Mouse (Mus musculus) limb, embryonic 10.5 days (tissue): ENCODE measurements around the gene Prkn. TPM values are rescaled to one million over a fixed set of nuclear protein-coding genes. Genes with fewer than 3 reads are reported as not detected.

Experiments
- DNase-seq: peaks from one replicate; pipeline ENCODE4 v3.0.0-alpha.2; 2017; ENCODE audit warnings: low spot score
- H3K27ac ChIP-seq: fragments of 300-500 bp; sonication (generic); 2 replicates; pipeline ENCODE4 v1.5.1; 2016; ENCODE audit warnings: mild to moderate bottlenecking
- H3K27me3 ChIP-seq: fragments of 300-500 bp; sonication (generic); 2 replicates; pipeline ENCODE4 v1.6.1; 2016; ENCODE audit warnings: low read depth, mild to moderate bottlenecking; ENCODE audit not compliant: poor library complexity, severe bottlenecking
- H3K36me3 ChIP-seq: fragments of 300-500 bp; sonication (generic); 2 replicates; pipeline ENCODE4 v1.6.1; 2016; ENCODE audit warnings: mild to moderate bottlenecking, moderate library complexity
- H3K4me1 ChIP-seq: fragments of 300-500 bp; sonication (generic); 2 replicates; pipeline ENCODE4 v1.6.1; 2016
- H3K4me3 ChIP-seq: fragments of 300-500 bp; sonication (generic); 2 replicates; pipeline ENCODE4 v1.5.1; 2016; ENCODE audit warnings: mild to moderate bottlenecking, moderate library complexity
- H3K9me3 ChIP-seq: fragments of 300-500 bp; sonication (generic); replicated peaks from 2 replicates; pipeline ENCODE4 v1.6.1; 2016; ENCODE audit warnings: mild to moderate bottlenecking
- WGBS: fragments of 180-500 bp; shearing (Covaris S2); methylation state at CpG from one replicate; pipeline ENCODE4 v1.1.7; 2016; 5-methylcytosine and 5-hydroxymethylcytosine counted together
- polyA plus RNA-seq: library from polyadenylated mRNA; unstranded; fragments of >200 nt; fragmentation: Nextera tagmentation; extraction: Ambion mirVana; gene quantifications from 2 replicates; pipeline ENCODE4 v1.2.1, GENCODE M21; 2016

Gene Prkn
- polyA plus RNA-seq, 1 experiment from 2014 or later = 0.85 TPM

GRCm38 (mm10) chr17:11504496-11504895 is 664.3 kb downstream of the Prkn start:
- 94% methylated on average over 3 of the region's 3 CpGs for WGBS
- no peaks in the 10 kb centered on the region for H3K36me3 ChIP-seq
- 0 out of 2 replicates have a peak, but pooled peaks cover 1% of the 10 kb centered on the region for H3K4me1 ChIP-seq
- no peaks in the 10 kb centered on the region for H3K27me3 ChIP-seq
- H3K27ac ChIP-seq = no peak overlapping the region
- H3K9me3 ChIP-seq = no peaks in the 10 kb centered on the region
- DNase-seq = no peak
- no peak overlapping the region for H3K4me3 ChIP-seq

- Histone ChIP-seq H3K4me3 (no peak overlapping the region), H3K27ac (no peak overlapping the region), H3K36me3 (no peaks in the 10 kb centered on the region), H3K4me1 (0 out of 2 replicates have a peak, but pooled peaks cover 2% of the 10 kb centered on the region), H3K27me3 (no peaks in the 10 kb centered on the region), H3K9me3 (no peaks in the 10 kb centered on the region)
- DNase-seq = no peak
- 90% methylated on average over 3 of the region's 3 CpGs for WGBS
These were observed 666.9 kb downstream of the Prkn start for GRCm38 (mm10) chr17:11507082-11507481.

DNA sequence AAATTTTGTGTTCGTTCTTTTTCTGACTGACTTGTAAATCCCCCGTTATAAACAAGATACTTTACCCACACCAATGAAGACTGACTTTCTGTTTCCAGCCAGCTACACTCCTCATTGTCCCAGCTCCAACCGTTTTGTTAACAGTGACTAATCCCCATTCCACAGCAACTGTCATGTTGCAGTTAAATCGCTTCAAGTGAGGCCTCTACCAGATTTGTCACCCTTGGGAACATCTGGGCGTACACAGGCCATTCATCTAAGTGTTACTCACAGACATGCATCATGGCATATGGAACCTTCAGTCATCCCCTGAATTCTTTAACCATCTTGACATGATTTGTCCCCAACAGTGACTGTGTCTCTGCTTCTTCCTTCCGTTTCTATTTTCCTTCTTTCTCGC is 669.9 kb downstream of the Prkn start:
- no peaks in the 10 kb centered on the region for H3K27me3 ChIP-seq
- 80% methylated on average over 7 of the region's 7 CpGs for WGBS
- no peak overlapping the region for H3K4me3 ChIP-seq
- no peak overlapping the region for H3K27ac ChIP-seq
- no peak for DNase-seq
- peaks cover 23% of the 10 kb centered on the region for H3K4me1 ChIP-seq
- H3K36me3 ChIP-seq = no peaks in the 10 kb centered on the region
- H3K9me3 ChIP-seq = no peaks in the 10 kb centered on the region

- DNase-seq = no peak
- H3K9me3 ChIP-seq = no peaks in the 10 kb centered on the region
- no peaks in the 10 kb centered on the region for H3K36me3 ChIP-seq
- 28% methylated on average over 8 of the region's 8 CpGs for WGBS
- H3K4me3 ChIP-seq = no peak overlapping the region
- H3K27me3 ChIP-seq = no peaks in the 10 kb centered on the region
- H3K27ac ChIP-seq = peak overlapping the region; percentile 58; the same call in 1 of the 2 replicates
- peaks cover 23% of the 10 kb centered on the region for H3K4me1 ChIP-seq
These were observed 674.0 kb downstream of the Prkn start for GRCm38 (mm10) chr17:11514032-11514761.

DNA sequence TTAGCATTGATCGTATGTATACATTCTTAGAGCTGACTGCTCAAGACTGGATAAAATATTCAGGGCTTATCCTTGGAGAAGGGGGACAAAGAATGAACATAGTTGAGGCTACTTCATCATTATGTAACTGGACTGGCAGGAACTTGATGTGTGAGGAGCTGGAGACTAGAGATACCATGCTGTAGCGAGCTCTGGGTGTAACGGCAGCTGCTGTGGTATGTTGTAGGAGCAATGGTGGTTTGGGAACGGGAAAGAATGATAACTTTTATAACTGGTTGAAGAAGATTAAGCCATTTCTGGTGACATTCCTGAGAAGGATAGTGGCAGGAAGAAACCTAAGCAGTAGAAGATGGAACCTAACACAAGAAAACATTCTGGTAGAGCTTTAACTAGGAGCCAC is 675.4 kb downstream of the Prkn start:
- Histone ChIP-seq H3K4me3 (no peak overlapping the region), H3K27ac (no peak overlapping the region), H3K27me3 (no peaks in the 10 kb centered on the region), H3K4me1 (peaks cover 21% of the 10 kb centered on the region), H3K36me3 (no peaks in the 10 kb centered on the region), H3K9me3 (no peaks in the 10 kb centered on the region)
- 92% methylated on average over 4 of the region's 4 CpGs for WGBS
- no peak for DNase-seq

GRCm38 (mm10) chr17:11516165-11516564 is 676.0 kb downstream of the Prkn start:
- WGBS = 83% methylated on average over 7 of the region's 7 CpGs
- H3K36me3 ChIP-seq = no peaks in the 10 kb centered on the region
- H3K9me3 ChIP-seq = no peaks in the 10 kb centered on the region
- no peaks in the 10 kb centered on the region for H3K27me3 ChIP-seq
- H3K27ac ChIP-seq = no peak overlapping the region
- H3K4me1 ChIP-seq = peaks cover 21% of the 10 kb centered on the region
- DNase-seq = no peak
- no peak overlapping the region for H3K4me3 ChIP-seq

DNA sequence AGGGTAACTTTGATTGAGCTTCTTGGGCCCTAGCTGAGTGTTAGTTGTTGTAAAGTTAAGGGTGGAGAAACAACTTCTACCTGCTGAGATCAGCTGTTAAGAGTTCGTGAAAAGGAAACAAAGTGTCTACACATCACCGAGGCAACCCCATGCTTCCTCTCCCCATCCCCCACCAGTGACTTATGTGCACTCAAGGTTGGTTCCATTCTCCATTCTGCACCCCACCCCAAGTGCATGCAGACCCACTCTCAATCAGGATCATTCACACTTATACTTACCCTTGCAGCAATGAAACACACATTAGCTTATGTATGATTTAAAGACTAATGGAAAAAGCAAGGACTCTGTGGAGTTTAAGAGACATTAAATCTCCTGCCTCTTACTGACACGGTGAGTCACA is 691.9 kb downstream of the Prkn start:
- no peaks in the 10 kb centered on the region for H3K27me3 ChIP-seq
- H3K9me3 ChIP-seq = no peaks in the 10 kb centered on the region
- 56% methylated on average over 3 of the region's 3 CpGs for WGBS
- no peak overlapping the region for H3K27ac ChIP-seq
- peaks cover 3% of the 10 kb centered on the region; the same call in 1 of the 2 replicates for H3K4me1 ChIP-seq
- DNase-seq = no peak
- no peaks in the 10 kb centered on the region for H3K36me3 ChIP-seq
- no peak overlapping the region for H3K4me3 ChIP-seq

DNA sequence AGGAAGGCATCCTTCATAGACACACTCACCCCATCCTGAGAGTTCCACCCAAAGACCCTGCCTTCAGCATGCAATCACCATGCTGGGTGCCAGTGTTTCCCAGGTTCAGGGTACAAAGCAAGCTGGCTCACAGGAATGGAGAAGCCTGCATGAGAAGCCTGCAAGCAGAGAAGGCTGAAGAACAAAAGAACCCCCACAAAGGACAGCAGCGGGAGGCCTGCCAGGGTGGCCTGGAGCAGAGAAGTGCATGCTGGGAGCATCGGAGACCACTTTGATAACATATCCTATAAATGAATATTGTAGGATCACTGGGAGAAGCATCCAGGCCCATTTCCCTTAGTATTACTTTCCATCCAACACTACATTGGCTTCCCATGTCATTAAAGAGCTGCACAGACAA is 692.6 kb downstream of the Prkn start:
- no peaks in the 10 kb centered on the region for H3K27me3 ChIP-seq
- H3K4me3 ChIP-seq = no peak overlapping the region
- WGBS = 62% methylated on average over 2 of the region's 2 CpGs
- no peak overlapping the region for H3K27ac ChIP-seq
- no peak for DNase-seq
- no peaks in the 10 kb centered on the region for H3K9me3 ChIP-seq
- peaks cover under 1% of the 10 kb centered on the region; the same call in 1 of the 2 replicates for H3K4me1 ChIP-seq
- no peaks in the 10 kb centered on the region for H3K36me3 ChIP-seq

- Histone ChIP-seq H3K4me1 (no peaks in the 10 kb centered on the region; the same call in 1 of the 2 replicates), H3K4me3 (no peak overlapping the region), H3K36me3 (no peaks in the 10 kb centered on the region), H3K27ac (no peak overlapping the region), H3K27me3 (no peaks in the 10 kb centered on the region), H3K9me3 (no peaks in the 10 kb centered on the region)
- WGBS = 50% methylated on average over 1 of the region's 1 CpGs
- no peak for DNase-seq
These were observed 693.7 kb downstream of the Prkn start for GRCm38 (mm10) chr17:11533835-11534234.

- 91% methylated on average over 7 of the region's 7 CpGs for WGBS
- H3K4me1 ChIP-seq = no peaks in the 10 kb centered on the region; the same call in 1 of the 2 replicates
- H3K27ac ChIP-seq = no peak overlapping the region
- H3K36me3 ChIP-seq = no peaks in the 10 kb centered on the region
- DNase-seq = no peak
- no peaks in the 10 kb centered on the region for H3K27me3 ChIP-seq
- no peak overlapping the region for H3K4me3 ChIP-seq
- H3K9me3 ChIP-seq = no peaks in the 10 kb centered on the region
These were observed 698.6 kb downstream of the Prkn start for GRCm38 (mm10) chr17:11538826-11539225.

- 81% methylated on average over 4 of the region's 4 CpGs for WGBS
- Histone ChIP-seq H3K4me1 (no peaks in the 10 kb centered on the region), H3K27me3 (no peaks in the 10 kb centered on the region), H3K27ac (no peak overlapping the region), H3K4me3 (no peak overlapping the region), H3K9me3 (no peaks in the 10 kb centered on the region), H3K36me3 (no peaks in the 10 kb centered on the region)
- DNase-seq = no peak
These were observed 701.9 kb downstream of the Prkn start for GRCm38 (mm10) chr17:11541928-11542623.

DNA sequence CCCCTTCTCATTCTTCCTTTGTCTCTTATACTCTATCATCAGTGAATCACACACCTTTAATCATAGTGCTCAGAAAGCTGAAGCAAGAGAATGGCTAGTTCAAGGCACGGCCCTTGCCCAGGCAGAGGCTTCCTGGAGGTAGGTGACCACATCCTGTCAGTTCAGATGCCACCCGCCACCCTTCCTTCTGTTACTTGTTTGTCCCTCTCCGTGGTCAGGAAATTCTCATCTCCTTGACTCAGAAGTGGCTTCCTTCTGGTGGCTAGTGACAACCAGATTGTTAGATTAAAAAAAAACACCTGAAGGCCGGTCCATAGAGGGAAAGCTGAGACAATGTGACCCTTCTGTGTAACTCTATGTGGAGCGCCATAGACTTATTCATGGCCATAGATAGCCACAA is 710.4 kb downstream of the Prkn start:
- H3K27ac ChIP-seq = no peak overlapping the region
- no peak overlapping the region for H3K4me3 ChIP-seq
- H3K4me1 ChIP-seq = no peaks in the 10 kb centered on the region
- no peaks in the 10 kb centered on the region for H3K9me3 ChIP-seq
- 88% methylated on average over 5 of the region's 5 CpGs for WGBS
- no peak for DNase-seq
- no peaks in the 10 kb centered on the region for H3K27me3 ChIP-seq
- H3K36me3 ChIP-seq = no peaks in the 10 kb centered on the region

GRCm38 (mm10) chr17:11565681-11566080 is 725.5 kb downstream of the Prkn start:
- no peak for DNase-seq
- H3K4me3 ChIP-seq = no peak overlapping the region
- WGBS = 95% methylated on average over 6 of the region's 6 CpGs
- H3K27ac ChIP-seq = no peak overlapping the region
- no peaks in the 10 kb centered on the region for H3K27me3 ChIP-seq
- H3K9me3 ChIP-seq = no peaks in the 10 kb centered on the region
- H3K36me3 ChIP-seq = no peaks in the 10 kb centered on the region
- H3K4me1 ChIP-seq = no peaks in the 10 kb centered on the region
